Mouse (Mus musculus) embryonic fibroblast, embryonic 13.5 days (primary cell): ENCODE data around the gene Atad2b. TPM values are rescaled to one million over a fixed set of nuclear protein-coding genes. Genes with fewer than 3 reads are reported as not detected.
"Not testable (repeated sequence)": the region's sequence is repeated elsewhere in the genome, so short reads cannot be mapped to it uniquely, and the experiment has no call there.

Source experiments
- H3K27ac ChIP-seq: 2 replicates; pipeline ENCODE4 v1.5.1; 2012; ENCODE audit warnings: low read length, control low read depth, inconsistent platforms; ENCODE audit not compliant: insufficient read depth
- H3K4me1 ChIP-seq: 2 replicates; pipeline ENCODE4 v1.6.1; 2011; ENCODE audit warnings: low read length; ENCODE audit not compliant: control insufficient read depth, insufficient read depth
- H3K4me3 ChIP-seq: 2 replicates; pipeline ENCODE4 v1.5.1; 2011; ENCODE audit warnings: mild to moderate bottlenecking, control low read depth, low read length; ENCODE audit not compliant: insufficient read depth
- CTCF ChIP-seq: IDR thresholded peaks from 2 replicates; pipeline ENCODE4 v1.5.1; 2011; ENCODE audit warnings: mild to moderate bottlenecking, control low read depth, low read length, moderate library complexity, borderline replicate concordance; ENCODE audit not compliant: insufficient read depth
- POLR2A ChIP-seq: IDR thresholded peaks from 2 replicates; pipeline ENCODE4 v1.6.1; 2011; ENCODE audit warnings: low read depth, mild to moderate bottlenecking, control low read depth, low read length, moderate library complexity
- polyA plus RNA-seq: library from polyadenylated mRNA; stranded (reverse); fragments of >200 nt; gene quantifications from 2 replicates; pipeline ENCODE4 v1.2.4, GENCODE M21; 2011; ENCODE audit warnings: low read depth; ENCODE audit not compliant: missing spikeins, insufficient read length

Atad2b gene
- polyA plus RNA-seq, 1 experiment: 24.2 TPM

GRCm38 (mm10) chr12:4953156-4953555, 36.0 kb downstream of the Atad2b start:
- no peak overlapping the region for H3K4me3 ChIP-seq
- H3K27ac ChIP-seq: no peak overlapping the region
- no peaks in the 10 kb centered on the region for H3K4me1 ChIP-seq
- TF ChIP-seq POLR2A (no peak), CTCF (no peak)

GRCm38 (mm10) chr12:4972939-4973338, 55.8 kb downstream of the Atad2b start:
- H3K27ac ChIP-seq: no peak overlapping the region
- no peak overlapping the region for H3K4me3 ChIP-seq
- no peaks in the 10 kb centered on the region for H3K4me1 ChIP-seq
- TF ChIP-seq CTCF: no peak
- TF ChIP-seq POLR2A: no peak

- H3K4me1 ChIP-seq: no peaks in the 10 kb centered on the region
- TF ChIP-seq POLR2A (no peak), CTCF (no peak)
- no peak overlapping the region for H3K4me3 ChIP-seq
- no peak overlapping the region for H3K27ac ChIP-seq
These were observed 61.2 kb downstream of the Atad2b start for GRCm38 (mm10) chr12:4978324-4978723.

GRCm38 (mm10) chr12:4996981-4997380, 79.8 kb downstream of the Atad2b start:
- Histone ChIP-seq H3K4me1 (no peaks in the 10 kb centered on the region), H3K4me3 (no peak overlapping the region), H3K27ac (no peak overlapping the region)
- no peak for TF ChIP-seq CTCF
- TF ChIP-seq POLR2A: no peak

GRCm38 (mm10) chr12:5005338-5005737, 88.2 kb downstream of the Atad2b start:
- Histone ChIP-seq H3K4me3 (no peak overlapping the region), H3K4me1 (no peaks in the 10 kb centered on the region), H3K27ac (no peak overlapping the region)
- TF ChIP-seq CTCF (no peak), POLR2A (no peak)

GRCm38 (mm10) chr12:5005776-5006175, 88.6 kb downstream of the Atad2b start:
- not testable (repeated sequence) for H3K4me3 ChIP-seq, H3K4me1 ChIP-seq, H3K27ac ChIP-seq

GRCm38 (mm10) chr12:5008638-5009037, 91.5 kb downstream of the Atad2b start:
- H3K4me3 ChIP-seq, H3K4me1 ChIP-seq, H3K27ac ChIP-seq: not testable (repeated sequence)

GRCm38 (mm10) chr12:5025226-5025861, 108.2 kb downstream of the Atad2b start:
- H3K4me3 ChIP-seq: no peak overlapping the region
- H3K27ac ChIP-seq: no peak overlapping the region
- H3K4me1 ChIP-seq: no peaks in the 10 kb centered on the region
- TF ChIP-seq CTCF (no peak), POLR2A (no peak)

GRCm38 (mm10) chr12:5029035-5029434, 111.9 kb downstream of the Atad2b start:
- Histone ChIP-seq H3K4me3 (no peak overlapping the region), H3K4me1 (no peaks in the 10 kb centered on the region), H3K27ac (no peak overlapping the region)
- TF ChIP-seq POLR2A (no peak), CTCF (no peak)

GRCm38 (mm10) chr12:5038008-5038407, 120.9 kb downstream of the Atad2b start:
- TF ChIP-seq POLR2A (no peak), CTCF (no peak)
- Histone ChIP-seq H3K4me3 (no peak overlapping the region), H3K4me1 (no peaks in the 10 kb centered on the region), H3K27ac (no peak overlapping the region)

- H3K4me1 ChIP-seq: no peaks in the 10 kb centered on the region
- H3K27ac ChIP-seq: no peak overlapping the region
- no peak overlapping the region for H3K4me3 ChIP-seq
- no peak for TF ChIP-seq CTCF
- no peak for TF ChIP-seq POLR2A
These were observed 127.0 kb downstream of the Atad2b start for GRCm38 (mm10) chr12:5044141-5044540.
